Mouse (Mus musculus) lung, postnatal 0 days (tissue): Measurements from ENCODE around the gene Nfu1.

Experiments used
- CTCF ChIP-seq: IDR thresholded peaks from 2 replicates; pipeline ENCODE4 v1.5.1; 2016; ENCODE audit warnings: antibody characterized with exemption, mild to moderate bottlenecking
- EP300 ChIP-seq: IDR thresholded peaks from 2 replicates; pipeline ENCODE4 v1.6.1; 2016; ENCODE audit warnings: antibody characterized with exemption, mild to moderate bottlenecking, control low read depth

DNA sequence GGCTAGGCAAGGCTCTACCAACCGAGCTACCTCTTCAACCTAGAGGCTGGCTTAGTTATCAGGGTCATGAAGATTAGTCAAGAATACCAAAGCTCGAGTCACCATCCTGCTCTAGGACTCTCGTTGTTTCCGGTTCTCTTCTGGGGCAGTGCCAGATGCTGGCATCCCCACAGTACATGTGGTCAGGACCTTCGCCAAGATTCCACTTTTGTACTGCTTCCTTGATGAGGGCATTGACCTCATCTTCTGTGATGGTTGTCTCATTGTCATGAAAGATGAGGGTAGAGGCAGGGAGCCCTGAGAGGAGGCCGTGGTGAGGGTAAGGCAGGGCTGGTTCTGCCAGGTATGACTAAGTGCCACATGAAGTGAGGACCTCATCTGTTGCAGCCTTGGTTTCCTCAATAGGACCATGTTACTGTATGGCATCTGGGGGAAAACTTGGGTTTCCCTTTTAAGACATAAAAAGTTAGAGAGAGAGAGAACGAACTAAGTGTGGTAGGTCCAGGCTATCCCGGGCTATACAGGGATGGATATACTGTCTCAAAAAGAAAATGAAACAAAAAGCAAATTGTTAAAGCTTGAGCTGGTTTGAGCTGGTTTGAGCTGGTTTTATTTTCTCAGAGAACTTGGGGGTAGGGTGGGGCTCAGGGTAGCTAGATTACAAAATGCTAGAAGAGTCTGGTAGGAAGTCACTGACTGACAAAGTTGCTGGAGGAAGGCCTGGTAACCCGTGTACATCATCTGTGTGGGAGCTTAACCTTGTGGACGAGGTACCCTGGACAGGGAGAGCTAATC, 29.0 kb downstream of the Nfu1 start:
- TF ChIP-seq CTCF (no peak), EP300 (no peak)
